Mouse (Mus musculus) kidney, adult 2 months (tissue): ENCODE results near the gene Hp1bp3.

Source experiments
- CTCF ChIP-seq: fragments of 200-500 bp; conservative IDR thresholded peaks from 2 replicates; pipeline ENCODE4 v1.5.1; 2011; ENCODE audit warnings: low read depth, mild to moderate bottlenecking, control low read depth, low read length, moderate library complexity, mixed read lengths; ENCODE audit not compliant: insufficient read depth, insufficient read length
- POLR2A ChIP-seq: fragments of 200-500 bp; IDR thresholded peaks from one replicate; pipeline ENCODE4 v1.6.1; 2011; ENCODE audit warnings: low read depth, low read length, control low read depth

DNA sequence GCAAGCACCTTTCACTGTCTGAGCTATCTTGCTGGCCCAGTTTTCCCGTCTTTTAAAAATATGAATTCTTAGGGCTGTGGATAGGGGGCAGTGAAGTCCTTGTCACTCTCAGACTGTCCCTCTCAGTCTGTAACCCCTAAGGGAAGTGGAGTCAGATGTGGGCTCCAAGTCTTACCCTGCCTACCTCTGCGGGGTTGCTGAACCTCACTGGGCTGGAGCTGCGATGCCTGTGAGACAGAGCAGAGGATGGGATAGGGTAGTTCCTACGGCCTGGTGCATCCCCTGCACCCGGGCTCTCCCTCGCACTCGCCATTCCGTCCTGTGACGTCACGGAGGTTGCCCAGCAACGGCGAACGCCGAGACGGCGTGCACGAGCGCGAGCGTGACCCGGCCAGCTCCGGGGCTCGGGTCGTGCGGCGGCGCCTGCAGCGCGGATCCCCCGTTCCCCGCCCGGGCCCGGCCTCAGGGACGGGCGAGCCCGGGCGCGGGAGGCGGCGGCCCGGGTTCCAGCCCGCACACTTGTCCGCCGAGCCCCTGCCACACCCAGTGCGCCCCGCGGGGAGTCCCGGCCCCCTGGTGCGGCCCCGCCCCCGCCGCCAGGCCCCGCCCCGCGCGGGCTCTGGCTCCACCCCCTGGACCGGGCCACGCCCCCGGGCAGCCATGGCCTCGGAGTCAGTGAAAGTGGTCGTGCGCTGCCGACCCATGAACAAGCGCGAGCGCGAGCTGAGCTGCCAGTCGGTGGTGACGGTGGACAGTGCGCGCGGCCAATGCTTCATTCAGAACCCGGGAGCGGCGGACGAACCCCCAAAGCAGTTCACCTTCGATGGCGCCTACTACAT is 46.0 kb downstream of the Hp1bp3 start:
- TF ChIP-seq CTCF = no peak
- TF ChIP-seq POLR2A = no peak
